Mouse (Mus musculus) neural tube, embryonic 14.5 days (tissue): ENCODE data around the gene Efna3. TPM values are rescaled to one million over a fixed set of nuclear protein-coding genes. Genes with fewer than 3 reads are reported as not detected.

Experiments
- ATAC-seq: fragments of 200-750 bp; cut with Nextera tagmentation; 2 replicates; pipeline ENCODE4 v1.8.0; 2017; ENCODE audit warnings: low read depth, mild to moderate bottlenecking, moderate TSS enrichment, moderate library complexity
- H3K27ac ChIP-seq: fragments of 300-500 bp; sonication (generic); 2 replicates; pipeline ENCODE4 v1.5.1; 2014; ENCODE audit warnings: low read depth, mild to moderate bottlenecking, control low read depth, low read length, moderate library complexity, mixed read lengths
- H3K27me3 ChIP-seq: fragments of 300-500 bp; sonication (generic); 2 replicates; pipeline ENCODE4 v1.6.1; 2014; ENCODE audit warnings: low read length; ENCODE audit not compliant: control insufficient read depth, insufficient read depth
- H3K36me3 ChIP-seq: fragments of 300-500 bp; sonication (generic); 2 replicates; pipeline ENCODE4 v1.6.1; 2014; ENCODE audit warnings: low read length, mixed read lengths; ENCODE audit not compliant: control insufficient read depth, insufficient read depth
- H3K4me1 ChIP-seq: fragments of 300-500 bp; sonication (generic); 2 replicates; pipeline ENCODE4 v1.6.1; 2014; ENCODE audit warnings: low read length; ENCODE audit not compliant: control insufficient read depth, insufficient read depth
- H3K4me2 ChIP-seq: fragments of 300-500 bp; sonication (generic); 2 replicates; pipeline ENCODE4 v1.6.1; 2014; ENCODE audit warnings: mild to moderate bottlenecking, low read depth, low read length, control low read depth
- H3K4me3 ChIP-seq: fragments of 300-500 bp; sonication (generic); 2 replicates; pipeline ENCODE4 v1.5.1; 2014; ENCODE audit warnings: low read depth, low read length, control low read depth, mixed read lengths
- H3K9ac ChIP-seq: fragments of 300-500 bp; sonication (generic); replicated peaks from 2 replicates; pipeline ENCODE4 v1.6.1; 2014; ENCODE audit warnings: low read depth, mild to moderate bottlenecking, control low read depth, low read length, mixed read lengths
- H3K9me3 ChIP-seq: fragments of 300-500 bp; sonication (generic); 2 replicates; pipeline ENCODE4 v1.6.1; 2016; ENCODE audit warnings: low read length; ENCODE audit not compliant: control insufficient read depth
- WGBS: fragments of 180-500 bp; shearing (Covaris S2); extraction: QIAGEN DNeasy Blood & Tissue Kit; methylation state at CpG from one replicate; pipeline ENCODE4 v1.1.7; 2014; 5-methylcytosine and 5-hydroxymethylcytosine counted together
- polyA plus RNA-seq: library from polyadenylated mRNA; unstranded; fragments of >200 nt; fragmentation: Nextera tagmentation; extraction: Ambion mirVana; gene quantifications from 2 replicates; pipeline ENCODE4 v1.2.1, GENCODE M21; 2014

Efna3 gene
- polyA plus RNA-seq, 1 experiment from 2014 or later, result 96.9 TPM

- Histone ChIP-seq H3K36me3 (no peaks in the 10 kb centered on the region), H3K27me3 (peaks cover 3% of the 10 kb centered on the region; the same call in 1 of the 2 replicates), H3K9me3 (no peaks in the 10 kb centered on the region), H3K4me2 (peak overlapping the region; percentile 86), H3K27ac (peak overlapping the region; percentile 98), H3K4me1 (peaks cover 48% of the 10 kb centered on the region), H3K4me3 (peak overlapping the region; percentile 78), H3K9ac (peak overlapping the region; percentile 97)
- peak; percentile 36 for ATAC-seq
- WGBS, result 1% methylated on average over 27 of the region's 41 CpGs
Observed at GRCm38 (mm10) chr3:89320581-89321182, 2.1 kb downstream of the Efna3 start.

GRCm38 (mm10) chr3:89319591-89320350 lies 3.0 kb downstream of the Efna3 start:
- Histone ChIP-seq H3K9ac (peak overlapping the region; percentile 97), H3K27ac (peak overlapping the region; percentile 98), H3K9me3 (no peaks in the 10 kb centered on the region), H3K4me3 (peak overlapping the region; percentile 78), H3K4me2 (peak overlapping the region; percentile 86), H3K36me3 (peaks cover 4% of the 10 kb centered on the region; the same call in 1 of the 2 replicates), H3K27me3 (peaks cover 3% of the 10 kb centered on the region; the same call in 1 of the 2 replicates), H3K4me1 (peaks cover 52% of the 10 kb centered on the region)
- ATAC-seq, result no peak
- 3% methylated on average over 58 of the region's 58 CpGs for WGBS

- H3K36me3 ChIP-seq, result peaks cover 10% of the 10 kb centered on the region
- H3K27ac ChIP-seq, result peak overlapping the region; percentile 98
- H3K4me3 ChIP-seq, result peak overlapping the region; percentile 78
- H3K27me3 ChIP-seq, result peaks cover 3% of the 10 kb centered on the region; the same call in 1 of the 2 replicates
- ATAC-seq, result no peak
- peak overlapping the region; percentile 97; the same call in 1 of the 2 replicates for H3K9ac ChIP-seq
- H3K9me3 ChIP-seq, result no peaks in the 10 kb centered on the region
- peak overlapping the region; percentile 86 for H3K4me2 ChIP-seq
- 4% methylated on average over 21 of the region's 21 CpGs for WGBS
- peaks cover 52% of the 10 kb centered on the region for H3K4me1 ChIP-seq
Observed at GRCm38 (mm10) chr3:89318971-89319590, 3.7 kb downstream of the Efna3 start.

GRCm38 (mm10) chr3:89318316-89318715 lies 4.4 kb downstream of the Efna3 start:
- WGBS, result 63% methylated on average over 8 of the region's 8 CpGs
- Histone ChIP-seq H3K4me3 (no peak overlapping the region), H3K4me1 (peaks cover 52% of the 10 kb centered on the region), H3K9me3 (no peaks in the 10 kb centered on the region), H3K36me3 (peaks cover 13% of the 10 kb centered on the region), H3K9ac (no peak overlapping the region), H3K27me3 (peaks cover 3% of the 10 kb centered on the region; the same call in 1 of the 2 replicates), H3K27ac (no peak overlapping the region), H3K4me2 (peak overlapping the region; percentile 18; the same call in 1 of the 2 replicates)
- no peak for ATAC-seq

- H3K27me3 ChIP-seq, result no peaks in the 10 kb centered on the region
- no peak for ATAC-seq
- no peak overlapping the region; the same call in 1 of the 2 replicates for H3K4me2 ChIP-seq
- no peak overlapping the region for H3K9ac ChIP-seq
- H3K36me3 ChIP-seq, result peaks cover 17% of the 10 kb centered on the region
- peaks cover 46% of the 10 kb centered on the region for H3K4me1 ChIP-seq
- no peak overlapping the region for H3K27ac ChIP-seq
- no peaks in the 10 kb centered on the region for H3K9me3 ChIP-seq
- no peak overlapping the region for H3K4me3 ChIP-seq
- 51% methylated on average over 6 of the region's 6 CpGs for WGBS
Observed at GRCm38 (mm10) chr3:89317246-89317645, 5.5 kb downstream of the Efna3 start.

- no peaks in the 10 kb centered on the region for H3K27me3 ChIP-seq
- H3K9me3 ChIP-seq, result no peaks in the 10 kb centered on the region
- no peak overlapping the region for H3K4me3 ChIP-seq
- no peak overlapping the region; the same call in 1 of the 2 replicates for H3K4me2 ChIP-seq
- H3K9ac ChIP-seq, result no peak overlapping the region
- peaks cover 17% of the 10 kb centered on the region for H3K36me3 ChIP-seq
- WGBS, result 0% methylated on average over 4 of the region's 4 CpGs
- no peak overlapping the region for H3K27ac ChIP-seq
- ATAC-seq, result peak; percentile 16; the same call in 1 of the 2 replicates
- peaks cover 46% of the 10 kb centered on the region for H3K4me1 ChIP-seq
Observed at GRCm38 (mm10) chr3:89316833-89317232, 5.9 kb downstream of the Efna3 start.

- H3K27me3 ChIP-seq, result no peaks in the 10 kb centered on the region
- peak overlapping the region; percentile 1; the same call in 1 of the 2 replicates for H3K4me3 ChIP-seq
- peaks cover 17% of the 10 kb centered on the region for H3K36me3 ChIP-seq
- ATAC-seq, result no peak
- peak overlapping the region; percentile 30; the same call in 1 of the 2 replicates for H3K4me2 ChIP-seq
- H3K9ac ChIP-seq, result no peak overlapping the region
- no peaks in the 10 kb centered on the region for H3K9me3 ChIP-seq
- H3K27ac ChIP-seq, result no peak overlapping the region
- peaks cover 45% of the 10 kb centered on the region for H3K4me1 ChIP-seq
- WGBS, result 11% methylated on average over 37 of the region's 40 CpGs
Observed at GRCm38 (mm10) chr3:89315930-89316831, 6.6 kb downstream of the Efna3 start.

GRCm38 (mm10) chr3:89315195-89315929 lies 7.4 kb downstream of the Efna3 start:
- ATAC-seq, result no peak
- Histone ChIP-seq H3K36me3 (peaks cover 17% of the 10 kb centered on the region), H3K4me3 (peak overlapping the region; percentile 1; the same call in 1 of the 2 replicates), H3K27me3 (no peaks in the 10 kb centered on the region), H3K4me1 (peaks cover 40% of the 10 kb centered on the region), H3K9me3 (no peaks in the 10 kb centered on the region), H3K4me2 (peak overlapping the region; percentile 30), H3K27ac (no peak overlapping the region), H3K9ac (no peak overlapping the region)
- WGBS, result 5% methylated on average over 21 of the region's 26 CpGs
